Mouse (Mus musculus) heart, embryonic 16.5 days (tissue): ENCODE results near the gene Dhrs1. TPM values are rescaled to one million over a fixed set of nuclear protein-coding genes. Genes with fewer than 3 reads are reported as not detected.

Experiments
- ATAC-seq: fragments of 200-750 bp; cut with Nextera tagmentation; replicated peaks from 2 replicates; pipeline ENCODE4 v1.8.0; 2017; ENCODE audit warnings: moderate number of reproducible peaks; ENCODE audit not compliant: insufficient read depth, low FRiP score; ENCODE audit errors: extremely low read depth
- H3K27ac ChIP-seq: fragments of 300-500 bp; sonication (generic); 2 replicates; pipeline ENCODE4 v1.5.1; 2014; ENCODE audit warnings: mild to moderate bottlenecking, low read length, control low read depth, moderate library complexity
- H3K27me3 ChIP-seq: fragments of 300-500 bp; sonication (generic); 2 replicates; pipeline ENCODE4 v1.6.1; 2014; ENCODE audit warnings: low read length, mixed read lengths; ENCODE audit not compliant: control insufficient read depth, insufficient read depth
- H3K36me3 ChIP-seq: fragments of 300-500 bp; sonication (generic); 2 replicates; pipeline ENCODE4 v1.6.1; 2014; ENCODE audit not compliant: control insufficient read depth, insufficient read depth
- H3K4me1 ChIP-seq: fragments of 300-500 bp; sonication (generic); 2 replicates; pipeline ENCODE4 v1.6.1; 2014; ENCODE audit warnings: low read length, mixed read lengths; ENCODE audit not compliant: control insufficient read depth, insufficient read depth
- H3K4me2 ChIP-seq: fragments of 300-500 bp; sonication (generic); 2 replicates; pipeline ENCODE4 v1.6.1; 2014; ENCODE audit warnings: low read depth, mild to moderate bottlenecking, control low read depth, low read length
- H3K4me3 ChIP-seq: fragments of 300-500 bp; sonication (generic); 2 replicates; pipeline ENCODE4 v1.5.1; 2014; ENCODE audit warnings: mild to moderate bottlenecking, control low read depth, low read length
- H3K9ac ChIP-seq: fragments of 300-500 bp; sonication (generic); 2 replicates; pipeline ENCODE4 v1.6.1; 2014; ENCODE audit warnings: low read length, control low read depth
- H3K9me3 ChIP-seq: fragments of 300-500 bp; sonication (generic); replicated peaks from 2 replicates; pipeline ENCODE4 v1.6.1; 2016; ENCODE audit warnings: low read length; ENCODE audit not compliant: control insufficient read depth
- WGBS: fragments of 180-500 bp; shearing (Covaris S2); extraction: QIAGEN DNeasy Blood & Tissue Kit; methylation state at CpG from one replicate; pipeline ENCODE4 v1.1.7; 2014; 5-methylcytosine and 5-hydroxymethylcytosine counted together
- polyA plus RNA-seq: library from polyadenylated mRNA; unstranded; fragments of >200 nt; fragmentation: Nextera tagmentation; extraction: Ambion mirVana; gene quantifications from 2 replicates; pipeline ENCODE4 v1.2.1, GENCODE M21; 2015

Gene Dhrs1
- polyA plus RNA-seq, 1 experiment from 2014 or later, result 76.3 TPM

DNA sequence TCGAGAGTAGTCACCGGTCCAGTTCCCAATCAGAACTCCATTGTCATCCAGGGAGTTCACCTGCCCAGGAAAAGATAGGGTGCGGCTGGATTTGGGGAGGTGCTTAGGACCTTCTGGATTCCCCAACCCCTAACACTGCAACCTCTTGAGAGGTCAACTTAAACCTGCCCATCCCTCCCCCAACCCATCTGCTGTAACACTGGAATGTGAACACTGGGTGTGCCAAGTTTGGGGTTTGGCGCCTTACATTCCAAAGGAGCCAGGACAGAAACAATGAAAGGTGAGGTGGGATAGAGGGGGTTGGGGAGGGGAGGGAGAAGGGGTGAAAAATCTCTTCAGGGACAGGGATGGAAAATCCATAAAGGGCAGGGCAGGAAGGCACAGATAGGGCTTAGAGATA lies 36.0 kb downstream of the Dhrs1 start:
- Histone ChIP-seq H3K4me2 (no peak overlapping the region), H3K9ac (no peak overlapping the region), H3K4me1 (0 out of 2 replicates have a peak, but pooled peaks cover 6% of the 10 kb centered on the region), H3K9me3 (no peaks in the 10 kb centered on the region), H3K4me3 (no peak overlapping the region), H3K36me3 (no peaks in the 10 kb centered on the region), H3K27ac (no peak overlapping the region), H3K27me3 (peaks cover 13% of the 10 kb centered on the region)
- ATAC-seq, result no peak
- WGBS, result 78% methylated on average over 4 of the region's 4 CpGs

DNA sequence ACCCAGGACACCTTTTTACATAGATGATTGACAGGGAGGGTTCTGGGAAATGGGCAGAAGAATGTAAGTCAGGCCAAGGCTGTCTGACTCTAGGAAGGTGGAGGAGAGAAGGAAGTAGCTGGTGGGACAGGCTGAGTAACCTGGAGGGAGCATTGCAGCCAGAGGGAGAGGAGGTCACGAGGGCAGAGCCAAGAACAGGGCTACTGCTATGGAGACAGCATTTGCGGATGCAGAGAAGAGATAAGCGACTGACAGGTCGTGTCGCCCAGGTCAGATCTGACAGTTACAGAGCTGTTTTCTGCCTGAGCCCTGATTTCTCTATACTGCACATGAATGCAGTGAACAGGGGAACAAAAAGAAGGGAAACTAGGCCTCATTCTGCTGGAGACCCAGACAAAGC lies 38.1 kb downstream of the Dhrs1 start:
- Histone ChIP-seq H3K9ac (no peak overlapping the region), H3K36me3 (no peaks in the 10 kb centered on the region), H3K4me2 (no peak overlapping the region), H3K27me3 (peaks cover 6% of the 10 kb centered on the region), H3K4me1 (no peaks in the 10 kb centered on the region), H3K4me3 (no peak overlapping the region), H3K27ac (no peak overlapping the region), H3K9me3 (no peaks in the 10 kb centered on the region)
- 65% methylated on average over 5 of the region's 5 CpGs for WGBS
- no peak for ATAC-seq

- no peaks in the 10 kb centered on the region for H3K36me3 ChIP-seq
- ATAC-seq, result no peak
- no peaks in the 10 kb centered on the region for H3K4me1 ChIP-seq
- WGBS, result 77% methylated on average over 8 of the region's 8 CpGs
- H3K4me3 ChIP-seq, result no peak overlapping the region
- H3K9me3 ChIP-seq, result no peaks in the 10 kb centered on the region
- H3K27ac ChIP-seq, result no peak overlapping the region
- H3K4me2 ChIP-seq, result no peak overlapping the region
- H3K9ac ChIP-seq, result no peak overlapping the region
- H3K27me3 ChIP-seq, result no peaks in the 10 kb centered on the region; the same call in 1 of the 2 replicates
Observed at GRCm38 (mm10) chr14:55706051-55706600, 39.4 kb downstream of the Dhrs1 start.

GRCm38 (mm10) chr14:55702761-55703160 lies 42.7 kb downstream of the Dhrs1 start:
- Histone ChIP-seq H3K27ac (no peak overlapping the region), H3K36me3 (no peaks in the 10 kb centered on the region), H3K4me3 (no peak overlapping the region), H3K4me2 (no peak overlapping the region), H3K9ac (no peak overlapping the region), H3K27me3 (no peaks in the 10 kb centered on the region; the same call in 1 of the 2 replicates), H3K4me1 (no peaks in the 10 kb centered on the region), H3K9me3 (no peaks in the 10 kb centered on the region)
- WGBS, result 58% methylated on average over 6 of the region's 6 CpGs
- ATAC-seq, result no peak

DNA sequence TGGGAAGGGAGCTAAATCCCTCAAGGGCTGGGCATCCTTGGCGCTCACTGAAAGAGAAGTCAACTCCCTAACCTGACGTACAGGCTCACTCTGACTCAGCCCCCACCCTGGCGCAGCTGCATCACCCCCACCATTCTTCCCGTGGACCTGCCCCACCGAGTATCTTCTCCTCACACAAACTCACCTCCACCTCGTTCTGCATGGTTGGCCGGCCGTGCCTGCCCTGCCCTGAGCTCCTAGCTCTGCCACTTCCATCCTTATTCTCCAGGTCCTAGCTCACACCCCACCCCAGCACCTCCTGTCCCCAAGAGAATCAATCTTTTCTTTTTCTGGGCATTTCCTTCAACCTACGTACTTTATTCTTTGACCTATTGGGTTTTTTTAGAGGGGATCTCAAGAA lies 44.4 kb downstream of the Dhrs1 start:
- H3K36me3 ChIP-seq, result no peaks in the 10 kb centered on the region
- WGBS, result 67% methylated on average over 9 of the region's 9 CpGs
- ATAC-seq, result no peak
- H3K4me2 ChIP-seq, result no peak overlapping the region
- H3K4me1 ChIP-seq, result no peaks in the 10 kb centered on the region
- no peak overlapping the region for H3K27ac ChIP-seq
- no peaks in the 10 kb centered on the region; the same call in 1 of the 2 replicates for H3K27me3 ChIP-seq
- no peak overlapping the region for H3K9ac ChIP-seq
- no peaks in the 10 kb centered on the region for H3K9me3 ChIP-seq
- H3K4me3 ChIP-seq, result no peak overlapping the region

DNA sequence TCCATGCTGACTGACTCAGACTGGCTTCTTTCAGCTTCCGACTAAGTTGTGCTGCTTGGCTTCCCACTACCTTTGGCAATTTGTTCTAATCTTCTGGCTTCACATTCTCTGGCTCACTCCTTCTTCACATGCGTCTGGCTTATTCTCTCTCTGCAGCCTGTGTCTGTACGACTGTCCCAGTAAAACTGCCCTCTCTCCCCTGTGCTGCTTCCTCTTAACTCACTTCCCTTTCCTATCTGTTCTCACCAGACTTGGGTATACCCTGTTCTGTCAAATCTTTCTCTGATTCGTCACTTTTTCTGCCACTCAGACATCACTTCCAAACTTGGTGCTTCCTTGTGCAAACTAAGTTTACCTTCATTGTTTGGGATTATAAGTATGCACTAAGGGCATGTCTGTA lies 48.3 kb downstream of the Dhrs1 start:
- no peak overlapping the region for H3K4me2 ChIP-seq
- ATAC-seq, result no peak
- H3K27me3 ChIP-seq, result no peaks in the 10 kb centered on the region; the same call in 1 of the 2 replicates
- H3K27ac ChIP-seq, result no peak overlapping the region
- no peaks in the 10 kb centered on the region for H3K36me3 ChIP-seq
- H3K9ac ChIP-seq, result no peak overlapping the region
- WGBS, result 75% methylated on average over 4 of the region's 4 CpGs
- no peaks in the 10 kb centered on the region for H3K4me1 ChIP-seq
- no peak overlapping the region for H3K4me3 ChIP-seq
- H3K9me3 ChIP-seq, result no peaks in the 10 kb centered on the region

GRCm38 (mm10) chr14:55689433-55689832 lies 56.1 kb downstream of the Dhrs1 start:
- Histone ChIP-seq H3K27me3 (no peaks in the 10 kb centered on the region), H3K9me3 (no peaks in the 10 kb centered on the region), H3K9ac (no peak overlapping the region), H3K4me3 (no peak overlapping the region), H3K4me2 (no peak overlapping the region), H3K27ac (no peak overlapping the region), H3K36me3 (no peaks in the 10 kb centered on the region), H3K4me1 (no peaks in the 10 kb centered on the region)
- ATAC-seq, result no peak
- WGBS, result 75% methylated on average over 10 of the region's 10 CpGs

Other genes starting within 250 kb of the Dhrs1 start
- 0.21 and 0.24 TPM in 2 replicates for gene Cpne6, start 235.2 kb downstream of the Dhrs1 start, polyA plus RNA-seq
- gene Nrl, start 220.7 kb downstream of the Dhrs1 start, polyA plus RNA-seq, result 0.05 TPM in 1 of 2 replicates, not detected in the other
- 36.8 and 42.8 TPM in 2 replicates for gene Pck2, start 205.4 kb downstream of the Dhrs1 start, polyA plus RNA-seq
- gene Dcaf11, start 185.7 kb downstream of the Dhrs1 start, polyA plus RNA-seq, result 75.1 and 75.5 TPM in 2 replicates
- gene A730061H03Rik, start 185.3 kb downstream of the Dhrs1 start, polyA plus RNA-seq, result 1.2 and 1.5 TPM in 2 replicates
- gene Fitm1, start 170.1 kb downstream of the Dhrs1 start, polyA plus RNA-seq, result 79.4 and 85.6 TPM in 2 replicates
- gene Psme1, start 167.6 kb downstream of the Dhrs1 start, polyA plus RNA-seq, result 223 and 227 TPM in 2 replicates
- gene Emc9, start 160.4 kb downstream of the Dhrs1 start, polyA plus RNA-seq, result 24.0 and 26.5 TPM in 2 replicates
- gene Psme2, start 154.6 kb downstream of the Dhrs1 start, polyA plus RNA-seq, result 207 TPM in 2 replicates
- gene Rnf31, start 154.0 kb downstream of the Dhrs1 start, polyA plus RNA-seq, result 15.7 and 18.6 TPM in 2 replicates
- gene Irf9, start 142.1 kb downstream of the Dhrs1 start, polyA plus RNA-seq, result 11.5 and 15.3 TPM in 2 replicates
- 4.8 and 7.3 TPM in 2 replicates for gene Rec8, start 127.7 kb downstream of the Dhrs1 start, polyA plus RNA-seq
- 64.8 and 70.8 TPM in 2 replicates for gene Ipo4, start 109.7 kb downstream of the Dhrs1 start, polyA plus RNA-seq
- gene Gm49378, start 107.8 kb downstream of the Dhrs1 start, polyA plus RNA-seq, result 0.59 and 0.61 TPM in 2 replicates
- 90.8 and 99.0 TPM in 2 replicates for gene Tm9sf1, start 101.9 kb downstream of the Dhrs1 start, polyA plus RNA-seq
- 0.22 and 0.45 TPM in 2 replicates for gene Tssk4, start 95.5 kb downstream of the Dhrs1 start, polyA plus RNA-seq
- 93.7 and 96.5 TPM in 2 replicates for gene Mdp1, start 85.2 kb downstream of the Dhrs1 start, polyA plus RNA-seq
- 43.0 and 43.9 TPM in 2 replicates for gene Gmpr2, start 73.7 kb downstream of the Dhrs1 start, polyA plus RNA-seq
- 444 and 466 TPM in 2 replicates for gene Nedd8, start 73.6 kb downstream of the Dhrs1 start, polyA plus RNA-seq
- gene Tinf2, start 63.9 kb downstream of the Dhrs1 start, polyA plus RNA-seq, result 27.5 and 30.0 TPM in 2 replicates
- gene Tgm1, start 31.8 kb downstream of the Dhrs1 start, polyA plus RNA-seq, result 0.45 and 0.57 TPM in 2 replicates
- gene Rabggta, start 23.4 kb downstream of the Dhrs1 start, polyA plus RNA-seq, result 22.0 and 25.6 TPM in 2 replicates
- gene Nop9, start within 50 bp of the Dhrs1 start, polyA plus RNA-seq, result 21.5 and 22.7 TPM in 2 replicates
- 1.3 and 1.8 TPM in 2 replicates for gene Cideb, start 12.8 kb upstream of the Dhrs1 start, polyA plus RNA-seq
- gene Ltb4r2, start 15.7 kb upstream of the Dhrs1 start, polyA plus RNA-seq, result 0.20 and 0.32 TPM in 2 replicates
- 0.59 and 0.66 TPM in 2 replicates for gene Ltb4r1, start 20.3 kb upstream of the Dhrs1 start, polyA plus RNA-seq
- gene Adcy4, start 38.4 kb upstream of the Dhrs1 start, polyA plus RNA-seq, result 15.3 and 17.5 TPM in 2 replicates
- gene Ripk3, start 43.2 kb upstream of the Dhrs1 start, polyA plus RNA-seq, result 17.8 and 20.8 TPM in 2 replicates
- gene Nfatc4, start 77.5 kb upstream of the Dhrs1 start, polyA plus RNA-seq, result 9.7 and 14.4 TPM in 2 replicates
- gene Nynrin, start 108.3 kb upstream of the Dhrs1 start, polyA plus RNA-seq, result 11.1 and 13.7 TPM in 2 replicates
- gene Cbln3, start 138.7 kb upstream of the Dhrs1 start, polyA plus RNA-seq, result 0.59 and 0.69 TPM in 2 replicates
- gene Khnyn, start 139.3 kb upstream of the Dhrs1 start, polyA plus RNA-seq, result 9.8 and 11.2 TPM in 2 replicates
- gene Sdr39u1, start 154.6 kb upstream of the Dhrs1 start, polyA plus RNA-seq, result 59.6 and 59.9 TPM in 2 replicates
- 8.1 and 8.3 TPM in 2 replicates for gene Cma1, start 199.0 kb upstream of the Dhrs1 start, polyA plus RNA-seq
- not detected in 2 replicates for gene Cma2, start 205.3 kb upstream of the Dhrs1 start, polyA plus RNA-seq